8 mouse cellular contexts compared by ENCODE assay signal in genomic region chr10:79712499-79713126, GRCm38 (mm10). TPM values are rescaled to one million over a fixed set of nuclear protein-coding genes. Genes with fewer than 3 reads are reported as not detected.
A peak's percentile ranks its signal among the peaks of the same experiment; 100 is the strongest.
DNase-seq lines count a peak whose midpoint lies in the region; ATAC-seq lines count a peak whose summit lies in the region.

No protein-coding gene starts in this region.

- H3K4me1 ChIP-seq in kidney, embryonic 16.5 days (ENCODE audit: insufficient read depth, low read length): peaks cover 13% of the 10 kb centered on the region
- H3K4me1 ChIP-seq in liver, embryonic 13.5 days (replicated peaks): peaks cover 79% of the 10 kb centered on the region

- H3K4me3 ChIP-seq in kidney, embryonic 16.5 days (ENCODE audit: low read length): no peak overlapping the region
- H3K4me3 ChIP-seq in liver, embryonic 13.5 days (replicated peaks): 0 out of 2 replicates have a peak overlapping the region, but pooled peaks have one; percentile 4

- no peak overlapping the region for H3K4me2 ChIP-seq in kidney, embryonic 16.5 days (replicated peaks; ENCODE audit: low read depth, low read length)
- peak overlapping the region; percentile 55 for H3K4me2 ChIP-seq in liver, embryonic 13.5 days

- WGBS in kidney, embryonic 16.5 days: 19% methylated on average over 4 of the region's 6 CpGs
- WGBS in liver, embryonic 13.5 days (ENCODE audit: insufficient replicate concordance): 15% methylated on average over 4 of the region's 6 CpGs

- peaks cover 32% of the 10 kb centered on the region for H3K27me3 ChIP-seq in kidney, embryonic 16.5 days (ENCODE audit: insufficient read depth, low read length)
- peaks cover 40% of the 10 kb centered on the region for H3K27me3 ChIP-seq in liver, embryonic 13.5 days

- ATAC-seq in common myeloid progenitor, adult 5-6 weeks (replicated peaks; ENCODE audit: low read depth, poor library complexity, severe bottlenecking): peak; percentile 83
- peak; percentile 21; the same call in 1 of the 2 replicates for ATAC-seq in kidney, embryonic 16.5 days (ENCODE audit: low FRiP score, low TSS enrichment)
- peak; percentile 93 for ATAC-seq in liver, embryonic 13.5 days (ENCODE audit: low read depth)

- H3K36me3 ChIP-seq in kidney, embryonic 16.5 days (ENCODE audit: insufficient read depth, low read length): peaks cover 34% of the 10 kb centered on the region
- peaks cover 47% of the 10 kb centered on the region for H3K36me3 ChIP-seq in liver, embryonic 13.5 days

- peak; percentile 85 to 86 for DNase-seq in B cell, adult 2 months
- DNase-seq in R1 (ENCODE audit: low read depth, low spot score): peak; percentile 92
- DNase-seq in heart, adult 18-20 months: peak; percentile 72 to 91
- DNase-seq in liver, embryonic 13.5 days: peak; percentile 90
- peak; percentile 76 for DNase-seq in ovary, postnatal 36 days (ENCODE audit: low spot score)
- DNase-seq in thymus, postnatal 10 days (ENCODE audit: low spot score in 2 of 2): peak; percentile 37 to 83

- H3K9me3 ChIP-seq in kidney, embryonic 16.5 days (ENCODE audit: low read length): no peaks in the 10 kb centered on the region
- no peaks in the 10 kb centered on the region for H3K9me3 ChIP-seq in liver, embryonic 13.5 days (replicated peaks)

- no peak overlapping the region for H3K27ac ChIP-seq in kidney, embryonic 16.5 days (ENCODE audit: low read length)
- peak overlapping the region; percentile 93 for H3K27ac ChIP-seq in liver, embryonic 13.5 days

- no peak overlapping the region for H3K9ac ChIP-seq in kidney, embryonic 16.5 days (replicated peaks; ENCODE audit: low read length)
- peak overlapping the region; percentile 62 for H3K9ac ChIP-seq in liver, embryonic 13.5 days

RNA-seq across cellular contexts. Expression of gene Hcn2, which starts 3.8 kb away (rescaled TPM):
- not detected in 2 replicates for total RNA-seq in common myeloid progenitor, adult 5-6 weeks (2017)
- 10 to 100 TPM; 14.8 to 15.1 TPM for total RNA-seq in heart, adult 18-20 months (2021)
- polyA plus RNA-seq in kidney, embryonic 16.5 days (2015; fragmentation: Nextera tagmentation; extraction: Ambion mirVana): 0.05 and 0.12 TPM in 2 replicates
- polyA plus RNA-seq in liver, embryonic 13.5 days (2015; fragmentation: Nextera tagmentation; extraction: Ambion mirVana): not detected in 2 replicates

RNA-seq across cellular contexts. Expression of gene Bsg, which starts 8.3 kb away (rescaled TPM):
- total RNA-seq in common myeloid progenitor, adult 5-6 weeks (2017): 283 and 298 TPM in 2 replicates
- 1,000 to 10,000 TPM; 1,459 to 1,479 TPM for total RNA-seq in heart, adult 18-20 months (2021)
- polyA plus RNA-seq in kidney, embryonic 16.5 days (2015; fragmentation: Nextera tagmentation; extraction: Ambion mirVana): 954 and 1,048 TPM in 2 replicates
- polyA plus RNA-seq in liver, embryonic 13.5 days (2015; fragmentation: Nextera tagmentation; extraction: Ambion mirVana): 903 and 946 TPM in 2 replicates

RNA-seq across cellular contexts. Expression of gene Gzmm, which starts 23.8 kb away (rescaled TPM):
- total RNA-seq in common myeloid progenitor, adult 5-6 weeks (2017): 0.96 and 1.6 TPM in 2 replicates
- total RNA-seq in heart, adult 18-20 months (2021): 1 to 10 TPM; 7.2 to 7.9 TPM
- polyA plus RNA-seq in kidney, embryonic 16.5 days (2015; fragmentation: Nextera tagmentation; extraction: Ambion mirVana): 0.75 and 0.81 TPM in 2 replicates
- 0.22 and 0.32 TPM in 2 replicates for polyA plus RNA-seq in liver, embryonic 13.5 days (2015; fragmentation: Nextera tagmentation; extraction: Ambion mirVana)

RNA-seq across cellular contexts. Expression of gene Cdc34, which starts 30.6 kb away (rescaled TPM):
- total RNA-seq in common myeloid progenitor, adult 5-6 weeks (2017): 109 and 113 TPM in 2 replicates
- 100 to 1,000 TPM; 213 to 227 TPM for total RNA-seq in heart, adult 18-20 months (2021)
- polyA plus RNA-seq in kidney, embryonic 16.5 days (2015; fragmentation: Nextera tagmentation; extraction: Ambion mirVana): 81.2 and 92.3 TPM in 2 replicates
- 164 and 166 TPM in 2 replicates for polyA plus RNA-seq in liver, embryonic 13.5 days (2015; fragmentation: Nextera tagmentation; extraction: Ambion mirVana)

RNA-seq across cellular contexts. Expression of gene Polrmt, which starts 33.8 kb away (rescaled TPM):
- total RNA-seq in common myeloid progenitor, adult 5-6 weeks (2017): 10.3 and 16.1 TPM in 2 replicates
- 10 to 100 TPM; 46.3 to 49.5 TPM for total RNA-seq in heart, adult 18-20 months (2021)
- polyA plus RNA-seq in kidney, embryonic 16.5 days (2015; fragmentation: Nextera tagmentation; extraction: Ambion mirVana): 60.9 and 63.8 TPM in 2 replicates
- polyA plus RNA-seq in liver, embryonic 13.5 days (2015; fragmentation: Nextera tagmentation; extraction: Ambion mirVana): 20.0 and 20.8 TPM in 2 replicates

Comparison
In these comparisons a context has a peak if more than half of its experiments do, and no peak if none do; other contexts are left out.
1. ATAC-seq: peak in every context shown above with its lines; median percentile 93 in liver, embryonic 13.5 days; 83 in common myeloid progenitor, adult 5-6 weeks; 21 in kidney, embryonic 16.5 days.
2. RNA of gene Hcn2, which starts 3.8 kb away (total RNA-seq): 14.8 to 15.1 TPM in heart, adult 18-20 months; not detected in common myeloid progenitor, adult 5-6 weeks; every median in the first group is over 10 times any median in the second.
3. Peak in every context shown above with its lines, with median percentiles within 50 percentile points of each other: DNase-seq.